Mouse (Mus musculus): Measurements from ENCODE around the gene Dnajc3. TPM values are rescaled to one million over a fixed set of nuclear protein-coding genes. Genes with fewer than 3 reads are reported as not detected.

The Dnajc3 gene
- total and polyA plus RNA-seq, 3 experiments = 29.0 to 40.6 (median 31.6) TPM

- H3K79me2 ChIP-seq (replicated peaks; ENCODE audit: control insufficient read depth, extremely low read depth, insufficient read depth, poor library complexity, severe bottlenecking) = 0 out of 2 replicates have a peak, but pooled peaks cover under 1% of the 10 kb centered on the region
- DNase-seq (ENCODE audit: extremely low read depth) = no peak
- dilution Hi-C loops (cut with MboI; ENCODE audit: extremely low pct_ligation_motif_present, extremely low pct_unique_long_range_greater_than_20kb, low sequenced_read_pairs) = no loop called here
- H3K4me3 ChIP-seq (replicated peaks in 1 of 3; ENCODE audit: low read depth in 2 of 3, low read length in 2 of 3, poor library complexity in 1 of 3) = no peak overlapping the region
- TF ChIP-seq E2F4 (IDR thresholded peaks at IDR 0.05; ENCODE audit: insufficient replicate concordance, low read depth, low read length) = no peak
- peaks cover 16 to 26% of the 10 kb centered on the region in 2 experiments for H3K4me1 ChIP-seq (ENCODE audit: control insufficient read depth in 1 of 2, insufficient read depth in 2 of 2)
- no peak overlapping the region for H3K4me2 ChIP-seq (ENCODE audit: insufficient read depth, low read depth, poor library complexity, severe bottlenecking)
- H3K27me3 ChIP-seq (replicated peaks) = no peaks in the 10 kb centered on the region
- in situ Hi-C loops (cut with MboI; ENCODE audit: low pct_ligation_motif_present, low pct_unique_long_range_greater_than_20kb, low sequenced_read_pairs) = no loop called here
- no peak overlapping the region for H3K9ac ChIP-seq (ENCODE audit: insufficient read depth, low read depth)
- no peaks in the 10 kb centered on the region for H3K9me3 ChIP-seq (replicated peaks; ENCODE audit: low read length)
- no peak overlapping the region for H3K27ac ChIP-seq (ENCODE audit: insufficient read depth, low read depth)
- H3K36me3 ChIP-seq (replicated peaks in 1 of 2; ENCODE audit: control insufficient read depth in 1 of 2, insufficient read depth in 1 of 2, low read length in 1 of 2) = no peaks in the 10 kb centered on the region
Observed at GRCm38 (mm10) chr14:118932956-118933355, 4.8 kb upstream of the Dnajc3 start.

- Histone ChIP-seq H3K9me3 (replicated peaks; ENCODE audit: low read length) (no peaks in the 10 kb centered on the region), H3K4me3 (replicated peaks in 1 of 3; ENCODE audit: low read depth in 2 of 3, low read length in 2 of 3, poor library complexity in 1 of 3) (no peak overlapping the region), H3K9ac (ENCODE audit: insufficient read depth, low read depth) (no peak overlapping the region), H3K4me2 (ENCODE audit: insufficient read depth, low read depth, poor library complexity, severe bottlenecking) (no peak overlapping the region), H3K36me3 (replicated peaks in 1 of 2; ENCODE audit: control insufficient read depth in 1 of 2, insufficient read depth in 1 of 2, low read length in 1 of 2) (no peaks in the 10 kb centered on the region), H3K27me3 (replicated peaks) (no peaks in the 10 kb centered on the region), H3K79me2 (replicated peaks; ENCODE audit: control insufficient read depth, extremely low read depth, insufficient read depth, poor library complexity, severe bottlenecking) (peaks cover 14% of the 10 kb centered on the region), H3K27ac (ENCODE audit: insufficient read depth, low read depth) (no peak overlapping the region), H3K4me1 (ENCODE audit: control insufficient read depth in 1 of 2, insufficient read depth in 2 of 2) (peaks cover 13 to 28% of the 10 kb centered on the region in 2 experiments)
- no peak for DNase-seq (ENCODE audit: extremely low read depth)
- no peak for TF ChIP-seq CTCF (conservative IDR thresholded peaks at IDR 0.05 in 1 of 2, IDR thresholded peaks at IDR 0.05 in 1 of 2; ENCODE audit: low read depth in 2 of 2, low read length in 2 of 2)
- no peak for TF ChIP-seq CHD2 (IDR thresholded peaks at IDR 0.05; ENCODE audit: low read length)
- no peak for TF ChIP-seq SMC3 (IDR thresholded peaks at IDR 0.05; ENCODE audit: low read depth, low read length)
- no peak for TF ChIP-seq POLR2AphosphoS2 (IDR thresholded peaks at IDR 0.05; ENCODE audit: low read depth, low read length)
- TF ChIP-seq KAT2A (IDR thresholded peaks at IDR 0.05; ENCODE audit: insufficient replicate concordance, low read length) = no peak
- TF ChIP-seq RCOR1 (conservative IDR thresholded peaks at IDR 0.05; ENCODE audit: low read depth, low read length) = no peak
- no peak for TF ChIP-seq MXI1 (IDR thresholded peaks at IDR 0.05; ENCODE audit: low read depth, low read length)
- TF ChIP-seq ZMIZ1 (IDR thresholded peaks at IDR 0.05; ENCODE audit: low read depth, low read length) = no peak
- no peak for TF ChIP-seq MEF2A (IDR thresholded peaks at IDR 0.05; ENCODE audit: borderline replicate concordance, low read depth, low read length)
- TF ChIP-seq EP300 (IDR thresholded peaks at IDR 0.05; ENCODE audit: low read length) = no peak
- TF ChIP-seq ZKSCAN1 (IDR thresholded peaks at IDR 0.05; ENCODE audit: borderline replicate concordance, low read depth, low read length) = no peak
- no peak for TF ChIP-seq ETS1 (conservative IDR thresholded peaks at IDR 0.05; ENCODE audit: low read depth, low read length)
- TF ChIP-seq ZC3H11A (IDR thresholded peaks at IDR 0.05; ENCODE audit: low read depth, low read length) = no peak
- TF ChIP-seq JUND (conservative IDR thresholded peaks at IDR 0.05; ENCODE audit: low read depth, low read length) = no peak
- no peak for TF ChIP-seq TCF12 (IDR thresholded peaks at IDR 0.05; ENCODE audit: low read depth, low read length)
- no peak for TF ChIP-seq SIN3A (IDR thresholded peaks at IDR 0.05; ENCODE audit: low read length)
- no peak for TF ChIP-seq POLR2A (IDR thresholded peaks at IDR 0.05; ENCODE audit: low read depth, low read length)
- no peak for TF ChIP-seq PAX5 (IDR thresholded peaks at IDR 0.05; ENCODE audit: low read length)
- dilution Hi-C loops (cut with MboI; ENCODE audit: extremely low pct_ligation_motif_present, extremely low pct_unique_long_range_greater_than_20kb, low sequenced_read_pairs) (no loop called here), in situ Hi-C loops (cut with MboI; ENCODE audit: low pct_ligation_motif_present, low pct_unique_long_range_greater_than_20kb, low sequenced_read_pairs) (no loop called here)
Observed at GRCm38 (mm10) chr14:118934686-118935085, 3.1 kb upstream of the Dnajc3 start.
